In the genomic region with DNA sequence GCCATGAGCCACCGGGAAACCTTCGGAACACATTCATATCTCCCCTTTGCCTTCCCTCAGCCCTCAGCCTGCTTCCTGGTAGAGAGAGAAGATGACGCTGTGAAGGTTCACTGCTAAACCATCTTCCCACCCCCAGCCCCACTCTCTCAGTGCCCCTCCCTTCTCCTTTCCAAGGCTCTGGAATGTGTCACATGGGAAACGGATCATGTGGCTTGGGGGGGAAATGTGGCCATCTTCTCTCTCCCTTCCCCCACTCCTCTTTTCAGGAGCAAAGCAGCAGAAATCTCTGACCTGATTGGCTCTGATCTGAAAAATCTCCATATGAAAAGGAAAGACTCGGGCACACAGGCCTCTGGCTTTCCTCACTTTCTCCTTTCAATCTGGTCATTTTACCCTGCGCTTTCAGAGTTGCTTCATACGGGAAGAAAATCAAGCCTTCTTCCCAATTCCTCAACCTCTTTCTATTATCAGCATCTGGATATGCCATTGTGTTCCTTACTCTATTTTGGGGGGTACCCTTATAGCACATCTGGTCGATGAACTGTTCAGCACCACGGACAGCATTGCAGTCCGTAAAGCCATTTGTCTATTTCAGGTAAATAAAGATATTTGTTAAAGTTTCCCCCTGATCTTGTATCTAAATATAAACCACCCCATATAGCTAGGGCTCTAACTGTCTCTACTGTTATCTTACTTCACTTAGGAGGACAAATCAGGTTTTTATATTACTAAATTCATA, we compare ENCODE assay signal across 8 mouse cellular contexts. TPM values are rescaled to one million over a fixed set of nuclear protein-coding genes. Genes with fewer than 3 reads are reported as not detected.
DNase-seq lines count a peak whose midpoint lies in the region; ATAC-seq lines count a peak whose summit lies in the region.

No protein-coding gene starts in this region.

- H3K4me1 ChIP-seq in lung, embryonic 15.5 days = peaks cover 9% of the 10 kb centered on the region; the same call in 1 of the 2 replicates

- no peak for DNase-seq in lung, adult 18-20 months
- peak; percentile 93 to 97 for DNase-seq in cerebellum, postnatal 10 days
- peak; percentile 83 to 91 for DNase-seq in frontal cortex, postnatal 10 days (ENCODE audit: low spot score in 2 of 2)
- peak; percentile 66 for DNase-seq in layer of hippocampus, postnatal 25 days (ENCODE audit: extremely low spot score in 1 of 2, low spot score in 1 of 2)
- peak; percentile 79 for DNase-seq in neural tube, embryonic 10.5 days (ENCODE audit: extremely low spot score, low spot score)

- peak overlapping the region; percentile 41 for H3K4me2 ChIP-seq in lung, embryonic 15.5 days

- ATAC-seq in lung, embryonic 15.5 days (ENCODE audit: borderline replicate concordance, extremely low read depth, low FRiP score, low TSS enrichment) = peak; percentile 72
- no peak for ATAC-seq in activated CD4-positive, CD25-positive, alpha-beta regulatory T cell, adult 4 months
- no peak for ATAC-seq in megakaryocyte, adult 5-6 weeks (ENCODE audit: poor library complexity, severe bottlenecking)

- no peaks in the 10 kb centered on the region for H3K27me3 ChIP-seq in lung, embryonic 15.5 days

- 7% methylated on average over 10 of the region's 10 CpGs for WGBS in lung, embryonic 15.5 days

- H3K36me3 ChIP-seq in lung, embryonic 15.5 days = no peaks in the 10 kb centered on the region

- H3K9ac ChIP-seq in lung, embryonic 15.5 days = no peak overlapping the region

- no peak overlapping the region for H3K27ac ChIP-seq in lung, embryonic 15.5 days

- no peaks in the 10 kb centered on the region for H3K9me3 ChIP-seq in lung, embryonic 15.5 days

- peak overlapping the region; percentile 18 for H3K4me3 ChIP-seq in lung, embryonic 15.5 days

RNA-seq across cellular contexts. Expression of gene Gpr19, which starts 10.5 kb away (rescaled TPM):
- polyA plus RNA-seq in lung, embryonic 15.5 days (2015; fragmentation: Nextera tagmentation; extraction: Ambion mirVana) = 9.6 and 10.7 TPM in 2 replicates
- 10 to 100 TPM; 25.2 to 28.3 TPM for total RNA-seq in layer of hippocampus, postnatal 25 days (2021)
- 1 to 10 TPM; 3.3 to 8.7 TPM for polyA plus RNA-seq in activated CD4-positive, CD25-positive, alpha-beta regulatory T cell, adult 4 months (2017; shearing (Covaris generic))
- total RNA-seq in megakaryocyte, adult 5-6 weeks (2015) = 7.4 and 9.8 TPM in 2 replicates
- 7.7 and 11.0 TPM in 2 replicates for total RNA-seq in megakaryocyte, adult 5-6 weeks (2017)

RNA-seq across cellular contexts. Expression of gene Cdkn1b, which starts 32.3 kb away (rescaled TPM):
- 18.4 and 19.3 TPM in 2 replicates for polyA plus RNA-seq in lung, embryonic 15.5 days (2015; fragmentation: Nextera tagmentation; extraction: Ambion mirVana)
- total RNA-seq in layer of hippocampus, postnatal 25 days (2021) = 10 to 100 TPM; 51.3 to 51.5 TPM
- 10 to 100 TPM; 38.9 to 48.9 TPM for polyA plus RNA-seq in activated CD4-positive, CD25-positive, alpha-beta regulatory T cell, adult 4 months (2017; shearing (Covaris generic))
- total RNA-seq in megakaryocyte, adult 5-6 weeks (2015) = 44.0 and 52.2 TPM in 2 replicates
- total RNA-seq in megakaryocyte, adult 5-6 weeks (2017) = 92.3 and 104 TPM in 2 replicates

RNA-seq across cellular contexts. Expression of gene Crebl2, which starts 57.9 kb away (rescaled TPM):
- 2.0 and 2.6 TPM in 2 replicates for polyA plus RNA-seq in lung, embryonic 15.5 days (2015; fragmentation: Nextera tagmentation; extraction: Ambion mirVana)
- total RNA-seq in layer of hippocampus, postnatal 25 days (2021) = 10 to 100 TPM; 26.6 to 33.1 TPM
- polyA plus RNA-seq in activated CD4-positive, CD25-positive, alpha-beta regulatory T cell, adult 4 months (2017; shearing (Covaris generic)) = 10 to 100 TPM; 26.3 to 31.1 TPM
- total RNA-seq in megakaryocyte, adult 5-6 weeks (2015) = 3.1 and 4.5 TPM in 2 replicates
- total RNA-seq in megakaryocyte, adult 5-6 weeks (2017) = 6.7 and 6.8 TPM in 2 replicates

Comparison
In these comparisons a context has a peak if more than half of its experiments do, and no peak if none do; other contexts are left out.
1. DNase-seq: peak in cerebellum, postnatal 10 days (2 of 2), frontal cortex, postnatal 10 days (2 of 2), layer of hippocampus, postnatal 25 days (2 of 2) and neural tube, embryonic 10.5 days (single experiment); none in lung, adult 18-20 months (0 of 2).